Mouse (Mus musculus): ENCODE data around the gene Gm20671.

- no peak for TF ChIP-seq POLR2A (IDR thresholded peaks at IDR 0.05; ENCODE audit: low read depth, low read length)
- no peak for TF ChIP-seq CTCF (IDR thresholded peaks at IDR 0.05; ENCODE audit: borderline replicate concordance, insufficient read depth, low read length)
Measured at GRCm38 (mm10) chr5:32760787-32761186, 66.1 kb downstream of the Gm20671 start.
